Mouse (Mus musculus) stomach, embryonic 14.5 days (tissue): ENCODE results near the gene Sertm1. TPM values are rescaled to one million over a fixed set of nuclear protein-coding genes. Genes with fewer than 3 reads are reported as not detected.

ENCODE experiments used
- ATAC-seq: fragments of 200-750 bp; cut with Nextera tagmentation; 2 replicates; pipeline ENCODE4 v1.8.0; 2017; ENCODE audit warnings: low read depth, moderate TSS enrichment; ENCODE audit not compliant: insufficient number of reproducible peaks, insufficient read depth, low FRiP score
- H3K27ac ChIP-seq: fragments of 300-500 bp; sonication (generic); 2 replicates; pipeline ENCODE4 v1.5.1; 2014; ENCODE audit warnings: mild to moderate bottlenecking, low read length, moderate library complexity, mixed read lengths
- H3K27me3 ChIP-seq: fragments of 300-500 bp; sonication (generic); 2 replicates; pipeline ENCODE4 v1.6.1; 2014; ENCODE audit warnings: low read length, control low read depth, mixed read lengths; ENCODE audit not compliant: control insufficient read depth, insufficient read depth
- H3K36me3 ChIP-seq: fragments of 300-500 bp; sonication (generic); 2 replicates; pipeline ENCODE4 v1.6.1; 2014; ENCODE audit warnings: mild to moderate bottlenecking, control low read depth, low read length, moderate library complexity, mixed read lengths; ENCODE audit not compliant: control insufficient read depth, insufficient read depth
- H3K4me1 ChIP-seq: fragments of 300-500 bp; sonication (generic); 2 replicates; pipeline ENCODE4 v1.6.1; 2014; ENCODE audit warnings: low read length, control low read depth, mixed read lengths; ENCODE audit not compliant: control insufficient read depth, insufficient read depth
- H3K4me2 ChIP-seq: fragments of 300-500 bp; sonication (generic); replicated peaks from 2 replicates; pipeline ENCODE4 v1.6.1; 2014; ENCODE audit warnings: low read depth, low read length, control low read depth
- H3K4me3 ChIP-seq: fragments of 300-500 bp; sonication (generic); 2 replicates; pipeline ENCODE4 v1.5.1; 2014; ENCODE audit warnings: low read depth, low read length, control low read depth
- H3K9ac ChIP-seq: fragments of 300-500 bp; sonication (generic); replicated peaks from 2 replicates; pipeline ENCODE4 v1.6.1; 2014; ENCODE audit warnings: low read depth, mild to moderate bottlenecking, control low read depth, low read length, moderate library complexity, mixed read lengths
- H3K9me3 ChIP-seq: fragments of 300-500 bp; sonication (generic); 2 replicates; pipeline ENCODE4 v1.6.1; 2016; ENCODE audit warnings: low read depth, low read length, control low read depth; ENCODE audit not compliant: control insufficient read depth
- WGBS: fragments of 180-500 bp; shearing (Covaris S2); extraction: QIAGEN DNeasy Blood & Tissue Kit; methylation state at CpG from one replicate; pipeline ENCODE4 v1.1.7; 2014; 5-methylcytosine and 5-hydroxymethylcytosine counted together
- polyA plus RNA-seq: library from polyadenylated mRNA; unstranded; fragments of >200 nt; fragmentation: Nextera tagmentation; extraction: Ambion mirVana; gene quantifications from 2 replicates; pipeline ENCODE4 v1.2.1, GENCODE M21; 2014

The Sertm1 gene
- polyA plus RNA-seq, 1 experiment from 2014 or later = not detected

- H3K36me3 ChIP-seq = no peaks in the 10 kb centered on the region
These were observed 17.7 kb downstream of the Sertm1 start for GRCm38 (mm10) chr3:54897974-54898373.

GRCm38 (mm10) chr3:54894891-54895290, 20.8 kb downstream of the Sertm1 start:
- Histone ChIP-seq H3K36me3 (no peaks in the 10 kb centered on the region), H3K9me3 (no peaks in the 10 kb centered on the region), H3K9ac (no peak overlapping the region), H3K4me3 (no peak overlapping the region), H3K4me1 (no peaks in the 10 kb centered on the region), H3K27me3 (no peaks in the 10 kb centered on the region), H3K4me2 (no peak overlapping the region), H3K27ac (no peak overlapping the region)
- 70% methylated on average over 1 of the region's 1 CpGs for WGBS
- ATAC-seq = no peak

More at GRCm38 (mm10) chr3:54897974-54898373, 17.7 kb downstream of the Sertm1 start:
- H3K4me2 ChIP-seq = no peak overlapping the region
- ATAC-seq = no peak
- H3K27ac ChIP-seq = no peak overlapping the region
- no peaks in the 10 kb centered on the region for H3K9me3 ChIP-seq
- H3K4me3 ChIP-seq = no peak overlapping the region
- no peaks in the 10 kb centered on the region for H3K27me3 ChIP-seq
- no peak overlapping the region for H3K9ac ChIP-seq
- WGBS = 83% methylated on average over 10 of the region's 10 CpGs
- H3K4me1 ChIP-seq = no peaks in the 10 kb centered on the region

GRCm38 (mm10) chr3:54892218-54892617, 23.5 kb downstream of the Sertm1 start:
- Histone ChIP-seq H3K4me3 (no peak overlapping the region), H3K27me3 (no peaks in the 10 kb centered on the region), H3K36me3 (no peaks in the 10 kb centered on the region), H3K9me3 (no peaks in the 10 kb centered on the region), H3K4me1 (no peaks in the 10 kb centered on the region), H3K9ac (no peak overlapping the region), H3K4me2 (no peak overlapping the region), H3K27ac (no peak overlapping the region)
- ATAC-seq = no peak
- WGBS = 57% methylated on average over 4 of the region's 4 CpGs

GRCm38 (mm10) chr3:54886501-54886900, 29.2 kb downstream of the Sertm1 start:
- H3K4me2 ChIP-seq = no peak overlapping the region
- WGBS = 85% methylated on average over 2 of the region's 2 CpGs
- no peaks in the 10 kb centered on the region for H3K36me3 ChIP-seq

More at GRCm38 (mm10) chr3:54886501-54886900, 29.2 kb downstream of the Sertm1 start:
- Histone ChIP-seq H3K27ac (no peak overlapping the region), H3K27me3 (no peaks in the 10 kb centered on the region), H3K4me3 (no peak overlapping the region), H3K9me3 (no peaks in the 10 kb centered on the region; the same call in 1 of the 2 replicates), H3K9ac (no peak overlapping the region), H3K4me1 (no peaks in the 10 kb centered on the region)
- no peak for ATAC-seq

Other genes starting within 250 kb of the Sertm1 start
- gene Supt20, start 223.1 kb downstream of the Sertm1 start, polyA plus RNA-seq = 111 and 120 TPM in 2 replicates
- gene Gm21958, start 201.5 kb downstream of the Sertm1 start, polyA plus RNA-seq = 1.4 and 1.9 TPM in 2 replicates
- gene Exosc8, start 180.5 kb downstream of the Sertm1 start, polyA plus RNA-seq = 123 and 125 TPM in 2 replicates
- gene Alg5, start 180.3 kb downstream of the Sertm1 start, polyA plus RNA-seq = 53.1 and 71.2 TPM in 2 replicates
- 3.0 and 3.2 TPM in 2 replicates for gene Smad9, start 160.3 kb downstream of the Sertm1 start, polyA plus RNA-seq
- gene Rfxap, start 108.1 kb downstream of the Sertm1 start, polyA plus RNA-seq = 33.4 and 39.9 TPM in 2 replicates
- 2.7 and 3.3 TPM in 2 replicates for gene Ccna1, start 139.6 kb upstream of the Sertm1 start, polyA plus RNA-seq
- 43.3 and 46.7 TPM in 2 replicates for gene Spg20, start 196.2 kb upstream of the Sertm1 start, polyA plus RNA-seq
- gene Ccdc169, start 221.5 kb upstream of the Sertm1 start, polyA plus RNA-seq = not detected in 2 replicates